Mouse (Mus musculus) E14TG2a.4 (cell line): ENCODE data around the gene Adamts14.

ENCODE experiments used
- H3K27me3 ChIP-seq: 2 replicates; pipeline ENCODE4 v1.6.1; 2014; ENCODE audit warnings: low read length, control low read depth; ENCODE audit not compliant: insufficient read depth
- H3K36me3 ChIP-seq: 2 replicates; pipeline ENCODE4 v1.6.1; 2014; ENCODE audit warnings: low read length, control low read depth; ENCODE audit not compliant: insufficient read depth
- H3K4me1 ChIP-seq: replicated peaks from 2 replicates; pipeline ENCODE4 v1.6.1; 2014; ENCODE audit warnings: low read depth, low read length, control low read depth
- H3K4me3 ChIP-seq: replicated peaks from 2 replicates; pipeline ENCODE4 v1.5.1; 2014; ENCODE audit warnings: mild to moderate bottlenecking, low read length
- H3K9me3 ChIP-seq: 2 replicates; pipeline ENCODE4 v1.6.1; 2014; ENCODE audit warnings: low read length, control low read depth
- CTCF ChIP-seq: conservative IDR thresholded peaks from 2 replicates; pipeline ENCODE4 v1.5.1; 2014; ENCODE audit warnings: low read length
- NANOG ChIP-seq: IDR thresholded peaks from 2 replicates; pipeline ENCODE4 v1.6.1; 2014; ENCODE audit warnings: borderline replicate concordance, low read length, mixed read lengths
- POU5F1 ChIP-seq: IDR thresholded peaks from 2 replicates; pipeline ENCODE4 v1.6.1; 2014; ENCODE audit warnings: low read length, borderline replicate concordance

Adamts14 gene

DNA sequence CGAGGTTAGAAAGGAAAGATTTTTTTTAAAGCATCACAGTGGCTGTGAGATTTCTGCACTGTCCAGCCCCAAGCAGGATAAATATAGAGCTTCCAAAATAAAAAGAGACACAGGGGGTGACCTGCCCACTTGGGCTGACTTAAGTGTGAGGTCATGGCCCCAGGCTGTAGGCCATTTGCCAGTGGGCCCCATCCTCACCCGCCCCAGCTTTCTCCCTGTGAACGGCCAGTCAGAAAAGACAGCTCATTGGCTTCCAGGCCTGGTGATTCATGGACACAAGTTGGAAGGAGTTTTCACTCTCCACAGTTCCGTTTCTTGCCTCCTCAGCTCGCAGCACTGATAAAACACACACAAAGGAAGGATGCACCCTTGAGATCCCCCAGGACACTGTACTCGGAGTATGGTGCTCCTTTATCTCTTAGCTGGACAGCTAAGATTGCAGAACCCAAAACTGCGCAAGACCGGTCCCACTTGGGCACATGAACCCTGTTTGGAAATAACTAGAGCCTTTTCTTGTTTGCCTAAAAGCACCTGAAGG is 1.1 kb downstream of the Adamts14 start:
- Histone ChIP-seq H3K4me1 (peaks cover 64% of the 10 kb centered on the region), H3K4me3 (peak overlapping the region; percentile 90), H3K36me3 (peaks cover 34% of the 10 kb centered on the region), H3K27me3 (peaks cover 22% of the 10 kb centered on the region), H3K9me3 (no peaks in the 10 kb centered on the region)
- TF ChIP-seq POU5F1 (no peak), CTCF (no peak), NANOG (no peak)

DNA sequence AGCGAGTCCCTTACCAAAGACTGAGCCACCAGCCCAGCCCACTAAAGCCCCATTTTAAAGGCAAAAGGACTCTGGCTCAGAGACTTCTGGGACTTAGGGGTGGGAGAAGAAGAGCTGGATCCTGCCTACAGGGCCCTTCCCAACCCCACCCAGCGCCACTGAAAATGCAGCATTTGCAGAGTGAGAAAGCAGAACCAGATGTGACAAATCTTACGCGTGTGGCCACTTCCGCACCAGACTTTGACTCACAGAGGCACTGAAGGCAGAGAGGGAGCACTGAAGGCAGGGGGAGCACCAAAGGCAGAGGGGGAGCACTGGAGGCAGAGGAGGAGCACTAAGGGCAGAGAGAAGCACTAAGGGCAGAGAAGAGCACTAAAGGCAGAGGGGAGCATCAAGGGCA is 5.9 kb downstream of the Adamts14 start:
- H3K4me3 ChIP-seq = no peak overlapping the region
- H3K4me1 ChIP-seq = peaks cover 33% of the 10 kb centered on the region
- TF ChIP-seq NANOG (no peak), POU5F1 (no peak), CTCF (no peak)
- peaks cover 14% of the 10 kb centered on the region for H3K9me3 ChIP-seq
- H3K27me3 ChIP-seq = peaks cover 3% of the 10 kb centered on the region
- H3K36me3 ChIP-seq = peaks cover 54% of the 10 kb centered on the region

DNA sequence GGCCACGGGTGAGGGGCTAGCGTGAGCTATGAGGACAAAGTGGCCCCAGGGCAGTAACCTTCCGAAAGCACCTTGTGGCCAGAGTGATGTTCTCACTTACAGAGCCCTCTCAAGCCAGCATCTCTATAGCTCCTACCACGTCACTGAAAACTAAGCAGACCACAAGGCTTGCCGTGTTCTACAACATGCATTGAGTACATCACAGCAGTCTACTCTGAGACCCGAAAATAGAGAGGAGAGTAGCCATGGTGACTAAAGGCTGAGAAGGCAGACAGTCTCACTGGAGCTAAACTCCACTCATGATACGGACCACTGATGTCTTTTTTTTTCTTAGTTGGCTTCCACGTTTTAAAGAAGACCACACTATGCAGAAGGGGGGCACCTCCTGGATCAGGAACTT is 9.6 kb downstream of the Adamts14 start:
- H3K4me3 ChIP-seq = no peak overlapping the region
- H3K9me3 ChIP-seq = peaks cover 14% of the 10 kb centered on the region
- peaks cover 33% of the 10 kb centered on the region for H3K36me3 ChIP-seq
- no peaks in the 10 kb centered on the region for H3K27me3 ChIP-seq
- H3K4me1 ChIP-seq = peaks cover 30% of the 10 kb centered on the region
- no peak for TF ChIP-seq NANOG
- TF ChIP-seq CTCF = no peak
- no peak for TF ChIP-seq POU5F1

DNA sequence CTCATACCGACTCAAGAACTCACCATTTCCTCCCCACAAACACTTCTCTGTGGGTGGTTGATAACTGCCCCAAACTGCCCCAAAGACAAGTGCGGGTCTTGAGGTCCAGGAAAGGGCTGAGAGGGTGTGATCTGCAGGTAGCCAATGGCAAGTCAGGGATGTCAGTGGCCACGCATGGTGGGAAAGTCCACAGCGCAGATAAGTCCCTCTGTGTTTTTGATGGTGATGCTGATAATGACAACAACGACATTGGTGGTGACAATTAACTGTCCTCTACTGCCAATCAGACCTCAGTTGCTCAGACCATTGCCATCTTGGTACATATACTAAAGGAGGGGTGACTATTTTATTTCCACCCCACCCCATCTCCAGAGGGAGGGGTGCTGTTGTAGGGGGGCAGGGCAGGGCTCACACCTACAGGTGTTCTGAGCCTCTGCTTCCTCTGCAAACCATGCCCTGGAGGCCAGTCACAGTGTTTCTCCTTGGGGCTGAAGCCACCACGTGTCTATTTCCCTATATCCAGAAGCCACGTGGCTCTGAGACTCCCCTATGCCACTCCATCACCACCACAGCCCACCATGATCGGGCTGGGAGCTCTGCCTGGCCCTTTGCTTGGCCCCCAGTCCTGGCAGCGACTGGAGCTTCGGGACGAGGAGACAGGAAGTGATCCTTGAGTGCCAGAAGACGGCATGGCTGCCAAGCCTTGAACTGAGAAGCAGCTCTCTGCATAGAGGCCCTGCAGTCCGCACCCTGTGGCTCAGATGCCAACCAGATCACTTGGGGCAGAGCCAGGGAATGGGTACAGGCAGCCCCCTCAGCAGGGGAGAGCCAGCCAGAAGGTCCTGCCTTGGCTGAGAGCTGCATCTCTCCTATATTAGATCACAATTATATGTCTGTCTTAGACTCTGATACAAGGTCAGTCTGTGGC is 11.7 kb downstream of the Adamts14 start:
- no peak overlapping the region for H3K4me3 ChIP-seq
- H3K36me3 ChIP-seq = peaks cover 13% of the 10 kb centered on the region
- H3K27me3 ChIP-seq = no peaks in the 10 kb centered on the region
- H3K4me1 ChIP-seq = peaks cover 35% of the 10 kb centered on the region
- TF ChIP-seq NANOG = no peak
- no peak for TF ChIP-seq CTCF
- TF ChIP-seq POU5F1 = no peak
- H3K9me3 ChIP-seq = peaks cover 17% of the 10 kb centered on the region

DNA sequence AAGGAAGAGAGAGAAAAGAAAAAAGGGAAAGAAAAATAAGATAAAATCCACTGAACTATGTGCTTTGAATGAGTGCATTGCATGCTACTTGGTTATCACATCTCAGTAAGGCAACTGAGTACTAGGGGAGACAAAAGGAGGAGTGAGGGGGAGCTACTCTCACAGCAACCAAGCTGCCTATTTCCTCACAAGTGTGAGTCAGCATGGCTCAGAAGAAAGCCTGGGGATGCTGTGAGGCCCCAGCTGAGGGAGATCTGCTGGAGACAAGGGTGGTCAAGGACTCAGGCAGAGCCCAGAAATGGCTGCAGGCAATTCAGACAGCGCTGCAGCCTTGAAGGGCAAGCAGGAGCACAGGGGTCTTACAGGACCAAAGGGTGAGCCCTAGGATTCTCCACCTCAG is 15.1 kb downstream of the Adamts14 start:
- Histone ChIP-seq H3K4me1 (peaks cover 35% of the 10 kb centered on the region), H3K36me3 (0 out of 2 replicates have a peak, but pooled peaks cover 3% of the 10 kb centered on the region), H3K4me3 (no peak overlapping the region), H3K27me3 (no peaks in the 10 kb centered on the region), H3K9me3 (peaks cover 12% of the 10 kb centered on the region)
- TF ChIP-seq POU5F1 = no peak
- TF ChIP-seq CTCF = no peak
- TF ChIP-seq NANOG = no peak

DNA sequence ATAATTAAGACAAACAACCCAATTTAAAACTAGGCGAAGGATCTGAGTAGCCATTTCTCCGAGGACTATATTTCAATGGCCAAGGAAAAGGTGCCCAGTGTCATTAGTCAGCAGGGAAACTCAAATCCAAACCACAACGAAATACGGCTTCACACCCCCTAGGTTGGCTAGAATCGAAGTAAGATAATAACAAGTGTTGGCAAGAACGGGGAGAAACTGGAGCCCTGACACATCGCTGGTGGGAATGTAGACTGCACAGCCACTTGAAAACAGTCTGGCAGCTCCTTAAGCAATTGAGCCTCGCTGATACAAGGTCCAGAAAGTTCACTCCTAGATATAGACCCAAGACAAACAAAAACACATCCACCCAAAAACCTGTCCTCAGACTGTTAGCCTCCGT is 16.6 kb downstream of the Adamts14 start:
- Histone ChIP-seq H3K4me3 (no peak overlapping the region), H3K27me3 (no peaks in the 10 kb centered on the region), H3K36me3 (0 out of 2 replicates have a peak, but pooled peaks cover 3% of the 10 kb centered on the region), H3K9me3 (peaks cover 12% of the 10 kb centered on the region), H3K4me1 (peaks cover 36% of the 10 kb centered on the region)
- no peak for TF ChIP-seq NANOG
- TF ChIP-seq CTCF = no peak
- no peak for TF ChIP-seq POU5F1

DNA sequence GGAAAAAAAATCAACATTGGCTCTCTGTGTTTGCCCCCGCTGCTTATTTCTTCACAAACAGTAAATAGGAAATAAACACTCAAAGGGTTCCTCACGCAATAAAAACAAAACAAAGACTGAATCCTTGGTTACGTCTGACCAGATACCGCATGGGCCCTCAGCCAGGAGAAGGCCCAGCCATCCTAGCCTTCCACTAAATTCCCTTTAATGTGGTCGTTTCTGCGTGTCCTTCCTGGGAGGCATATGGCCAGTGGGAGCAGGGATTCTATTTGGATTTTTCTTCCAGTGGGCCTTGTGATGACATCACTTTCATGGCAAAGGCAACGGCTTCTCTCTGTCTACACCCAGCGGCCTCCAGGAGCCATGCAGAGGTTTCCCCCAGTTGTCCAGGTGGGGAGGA is 18.0 kb downstream of the Adamts14 start:
- H3K4me1 ChIP-seq = peaks cover 36% of the 10 kb centered on the region
- no peak overlapping the region for H3K4me3 ChIP-seq
- TF ChIP-seq POU5F1 (no peak), NANOG (no peak), CTCF (no peak)
- H3K36me3 ChIP-seq = 0 out of 2 replicates have a peak, but pooled peaks cover 3% of the 10 kb centered on the region
- H3K9me3 ChIP-seq = peaks cover 12% of the 10 kb centered on the region
- no peaks in the 10 kb centered on the region for H3K27me3 ChIP-seq

DNA sequence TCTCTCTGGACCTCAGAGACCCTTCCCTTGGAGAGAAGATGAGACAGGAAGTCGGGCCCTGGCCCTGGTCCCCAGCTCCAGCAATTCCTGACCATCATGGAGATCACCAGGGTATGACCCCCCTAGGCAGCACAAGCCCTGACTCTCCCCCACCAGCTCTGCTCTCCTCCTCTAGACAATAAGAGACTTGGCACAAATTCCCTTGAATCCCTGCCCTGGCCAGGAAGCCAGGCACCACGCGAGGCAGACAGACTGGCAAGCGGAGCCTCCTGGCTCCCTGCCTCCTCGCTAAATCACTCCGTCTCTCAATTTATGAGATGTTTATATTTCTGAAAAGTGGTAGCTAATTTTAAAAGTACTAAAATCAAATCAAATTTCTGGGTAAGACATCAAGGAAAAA is 18.5 kb downstream of the Adamts14 start:
- TF ChIP-seq POU5F1 = no peak
- TF ChIP-seq CTCF = no peak
- no peak for TF ChIP-seq NANOG
- H3K36me3 ChIP-seq = 0 out of 2 replicates have a peak, but pooled peaks cover 3% of the 10 kb centered on the region
- H3K27me3 ChIP-seq = no peaks in the 10 kb centered on the region
- peaks cover 40% of the 10 kb centered on the region for H3K4me1 ChIP-seq
- H3K9me3 ChIP-seq = peaks cover 12% of the 10 kb centered on the region
- H3K4me3 ChIP-seq = no peak overlapping the region
